Mouse (Mus musculus) cerebellum, adult 11-12 months (tissue): ENCODE measurements around the gene Zfp385b.

ENCODE experiments used
- DNase-seq: peaks from one replicate; pipeline ENCODE4 v3.0.0; 2022

The Zfp385b gene

DNA sequence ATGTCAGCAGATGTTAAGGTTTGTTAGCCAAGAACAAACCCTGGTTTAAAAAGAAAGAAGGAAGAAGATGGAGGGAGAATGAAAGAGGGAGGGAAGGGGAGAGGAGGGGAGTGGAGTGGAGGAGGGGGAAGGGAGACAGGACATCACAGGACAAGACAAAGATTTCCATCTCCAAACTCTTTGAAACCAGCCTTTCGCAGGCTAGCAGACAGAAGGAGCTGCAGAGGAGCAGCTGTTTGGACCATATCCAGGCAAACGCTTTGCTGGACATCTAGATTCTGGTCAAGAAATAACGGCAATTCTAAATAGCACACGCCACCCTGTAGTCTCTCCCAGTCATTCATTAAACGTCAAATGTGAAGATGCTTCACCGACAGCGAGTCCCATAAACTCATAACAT lies 38.0 kb downstream of the Zfp385b start:
- DNase-seq: no peak

- DNase-seq: no peak
Observed at GRCm38 (mm10) chr2:77777781-77778180, 41.7 kb downstream of the Zfp385b start.

GRCm38 (mm10) chr2:77777047-77777686 lies 42.3 kb downstream of the Zfp385b start:
- DNase-seq: no peak

GRCm38 (mm10) chr2:77775247-77775880 lies 44.1 kb downstream of the Zfp385b start:
- no peak for DNase-seq

DNA sequence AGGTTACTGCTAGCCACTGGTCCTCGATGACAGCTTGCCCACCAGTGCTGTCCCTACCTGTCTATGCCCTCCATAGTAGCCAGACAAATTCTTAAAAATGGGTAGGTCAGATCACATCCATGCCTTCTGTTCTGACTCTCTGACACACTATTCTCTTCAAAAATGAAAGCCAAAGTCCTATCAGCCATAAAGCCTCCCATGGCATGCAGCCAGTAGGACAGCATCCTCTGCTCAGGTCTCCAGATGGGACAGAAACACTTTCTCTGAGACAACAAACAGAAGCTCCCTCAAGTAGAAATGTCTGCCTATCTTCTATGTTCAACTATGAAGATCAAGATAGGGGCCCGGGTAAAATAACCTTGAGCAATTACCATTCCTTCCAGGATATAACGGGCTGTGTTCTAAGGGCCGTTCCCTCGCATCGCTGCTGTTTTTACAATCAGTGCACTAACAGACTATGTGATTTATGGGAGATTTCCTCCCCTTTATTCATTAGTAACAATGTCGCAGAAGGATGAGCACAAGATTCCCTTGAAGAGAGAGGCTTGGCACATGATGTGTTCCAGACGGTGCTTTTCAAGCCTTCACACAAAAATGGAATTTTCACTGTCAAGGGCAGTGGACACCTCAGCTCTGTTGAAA lies 49.3 kb downstream of the Zfp385b start:
- DNase-seq: peak; percentile 75

DNA sequence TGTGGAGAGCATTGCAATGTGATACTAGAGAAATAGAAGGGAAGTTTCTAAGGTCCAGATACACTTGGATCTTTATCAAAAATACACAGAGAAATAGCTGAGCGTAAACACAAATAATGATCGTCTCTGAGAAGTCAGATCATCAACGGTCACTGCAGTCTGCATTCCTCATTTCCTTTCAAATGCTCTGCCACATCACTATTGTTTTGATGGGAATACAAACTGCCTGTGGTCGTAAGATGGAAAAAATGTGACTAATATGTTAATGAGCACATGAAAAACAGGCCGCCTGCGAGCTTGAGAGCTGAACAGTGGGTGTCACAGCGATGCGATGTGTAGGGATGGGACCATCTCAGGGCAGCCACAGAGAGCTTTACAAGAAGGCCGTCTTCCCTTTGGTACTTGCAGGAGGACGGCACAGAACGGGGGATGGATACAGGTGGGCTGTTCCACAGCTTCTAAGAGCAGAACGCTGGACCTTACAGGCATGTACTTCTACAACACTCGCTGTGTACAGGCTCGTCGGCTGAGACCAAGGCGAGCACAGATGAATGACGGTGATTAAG lies 51.0 kb downstream of the Zfp385b start:
- no peak for DNase-seq

- peak; percentile 67 for DNase-seq
Observed at GRCm38 (mm10) chr2:77761967-77762366, 57.5 kb downstream of the Zfp385b start.

GRCm38 (mm10) chr2:77758403-77759071 lies 60.9 kb downstream of the Zfp385b start:
- DNase-seq: no peak

GRCm38 (mm10) chr2:77752491-77752890 lies 66.9 kb downstream of the Zfp385b start:
- no peak for DNase-seq

DNA sequence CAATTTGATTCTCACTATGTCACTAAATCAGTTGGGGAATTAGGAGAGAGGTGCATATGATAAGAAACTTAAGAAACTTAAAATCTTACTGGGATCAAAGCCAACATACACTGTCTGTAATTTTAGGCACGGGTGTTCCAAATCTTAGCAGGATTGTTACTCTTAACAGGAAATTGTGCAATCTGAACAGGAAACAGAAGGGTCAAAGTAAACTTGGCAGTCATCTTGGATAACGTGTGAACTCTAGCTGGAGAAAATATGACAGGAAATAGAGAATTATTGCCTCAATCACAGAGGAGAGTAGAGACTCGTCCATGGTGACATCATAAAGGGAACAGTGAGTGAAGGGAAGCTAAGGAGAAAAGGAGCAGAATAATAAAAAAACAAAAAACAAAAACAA lies 69.8 kb downstream of the Zfp385b start:
- no peak for DNase-seq

GRCm38 (mm10) chr2:77746417-77746816 lies 73.0 kb downstream of the Zfp385b start:
- DNase-seq: no peak

- no peak for DNase-seq
Observed at GRCm38 (mm10) chr2:77745246-77745645, 74.2 kb downstream of the Zfp385b start.

DNA sequence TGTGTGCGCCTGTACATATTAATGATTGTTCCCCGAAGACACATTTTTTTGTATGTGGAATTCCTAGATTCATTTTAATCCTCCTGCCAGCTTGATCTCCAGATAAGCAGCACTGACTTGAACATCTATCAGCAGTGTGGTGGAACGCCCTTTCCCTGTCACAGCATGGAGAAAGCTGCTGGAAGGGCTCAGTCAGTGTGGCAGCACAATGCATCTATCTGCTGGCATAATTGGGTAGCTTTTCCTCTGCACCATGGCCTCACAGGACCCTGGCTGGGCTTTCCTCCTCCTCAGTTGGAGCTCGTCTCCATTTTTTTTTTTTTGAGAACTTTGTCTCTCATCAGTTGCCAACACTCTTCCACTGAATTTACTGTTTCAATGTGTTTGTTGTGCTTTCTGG lies 77.1 kb downstream of the Zfp385b start:
- no peak for DNase-seq

GRCm38 (mm10) chr2:77730196-77730595 lies 89.2 kb downstream of the Zfp385b start:
- DNase-seq: no peak

DNA sequence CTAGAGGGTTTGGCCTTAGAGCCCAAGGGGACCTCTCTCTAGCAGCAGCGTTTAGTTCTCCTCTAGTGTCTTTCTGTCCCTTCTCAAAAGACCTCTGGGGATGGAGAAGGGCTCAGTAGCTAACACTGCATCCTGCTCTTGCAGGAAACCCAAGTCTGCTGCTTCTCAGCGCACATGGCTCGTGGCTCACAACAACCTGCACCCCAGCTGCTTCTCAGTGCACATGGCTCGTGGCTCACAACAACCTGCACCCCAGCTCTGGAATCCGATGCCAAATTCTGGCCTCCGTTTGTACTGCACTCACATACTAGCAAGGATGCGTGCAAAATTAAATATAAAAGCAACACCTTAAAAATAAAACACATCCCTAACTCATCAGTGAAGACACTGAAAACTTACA lies 92.6 kb downstream of the Zfp385b start:
- DNase-seq: no peak

DNA sequence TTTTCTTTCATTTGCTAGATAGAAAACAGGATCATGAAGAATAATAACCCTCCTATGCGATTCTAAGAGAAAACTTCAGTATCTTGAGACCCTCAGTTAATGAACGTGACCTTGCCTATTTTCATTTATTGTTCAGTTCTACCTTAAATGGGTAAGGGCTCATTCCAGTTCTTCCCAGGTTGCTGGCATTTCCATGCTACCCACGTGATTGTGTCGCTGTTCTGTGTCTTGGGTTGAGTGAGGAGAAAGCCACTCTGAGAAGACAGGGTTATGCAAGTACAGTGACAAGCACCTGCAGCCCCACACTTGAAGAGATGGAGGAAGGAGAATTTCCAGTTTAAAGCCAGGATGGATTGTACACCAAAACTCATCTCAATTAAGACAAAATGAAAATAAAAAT lies 98.6 kb downstream of the Zfp385b start:
- no peak for DNase-seq

GRCm38 (mm10) chr2:77716367-77716766 lies 103.1 kb downstream of the Zfp385b start:
- DNase-seq: no peak

DNA sequence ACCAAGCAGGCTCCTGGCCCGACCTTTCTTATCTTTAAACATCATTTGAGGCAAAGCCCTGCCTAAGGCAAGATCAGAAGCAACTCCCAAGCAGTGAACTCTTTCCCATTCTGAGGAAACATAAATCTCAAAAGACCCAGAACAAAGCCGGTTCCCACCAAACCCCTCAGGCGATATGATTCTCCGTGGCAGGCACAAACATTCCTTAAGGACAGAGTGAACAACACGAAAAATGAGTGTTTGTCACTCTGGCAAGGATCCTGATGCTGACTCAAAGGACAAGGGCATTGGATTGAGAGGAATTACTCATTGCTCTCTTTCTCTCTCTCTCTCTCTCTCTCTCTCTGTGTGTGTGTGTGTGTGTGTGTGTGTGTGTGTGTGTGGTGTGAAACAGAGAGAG lies 105.6 kb downstream of the Zfp385b start:
- DNase-seq: no peak

DNA sequence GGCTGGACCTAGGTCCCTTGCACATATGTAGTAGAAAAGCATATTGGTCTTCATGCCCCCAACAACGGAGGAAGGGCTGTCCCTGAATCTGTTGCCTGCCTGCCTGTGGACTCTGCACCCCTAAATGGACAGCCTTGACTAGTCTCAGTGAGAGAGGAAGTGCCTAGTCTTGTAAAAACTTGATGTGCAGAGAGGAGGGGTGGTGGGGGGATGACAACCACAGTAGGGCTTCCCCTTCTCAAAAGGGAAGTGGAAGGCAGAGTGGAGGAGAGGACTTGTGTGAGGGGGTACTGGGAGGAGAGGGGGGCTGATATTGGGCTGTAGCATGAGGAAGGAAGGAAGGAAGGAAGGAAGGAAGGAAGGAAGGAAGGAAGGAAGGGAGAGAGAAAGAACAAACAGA lies 107.7 kb downstream of the Zfp385b start:
- DNase-seq: no peak

DNA sequence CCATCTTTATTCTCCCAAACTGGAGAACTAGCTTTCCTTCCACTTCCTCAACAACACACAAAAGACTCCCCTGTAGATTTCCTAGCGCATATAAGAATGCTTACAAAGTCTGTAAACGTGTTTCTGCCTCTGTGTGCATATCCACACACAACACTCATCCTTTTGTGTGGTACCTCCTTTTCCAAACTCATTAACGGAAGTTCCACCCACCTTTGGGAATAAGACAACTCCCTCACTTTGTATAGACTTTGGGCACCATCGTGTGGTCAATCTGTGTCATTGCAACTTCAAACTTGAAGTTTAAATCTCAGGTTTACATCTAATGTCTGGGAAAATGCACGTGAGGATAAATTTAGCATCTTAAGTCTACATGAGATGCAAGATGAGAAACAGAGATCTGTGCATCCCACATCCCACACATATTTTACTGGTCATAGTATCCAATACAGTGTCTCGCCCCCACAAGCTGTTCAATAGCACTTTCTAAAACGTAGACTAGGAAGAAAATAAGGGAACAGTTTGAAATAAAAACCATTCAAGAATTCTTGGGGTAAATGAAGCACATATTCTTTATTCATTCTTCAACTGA lies 110.1 kb downstream of the Zfp385b start:
- DNase-seq: no peak

- DNase-seq: no peak
Observed at GRCm38 (mm10) chr2:77707138-77707537, 112.3 kb downstream of the Zfp385b start.

DNA sequence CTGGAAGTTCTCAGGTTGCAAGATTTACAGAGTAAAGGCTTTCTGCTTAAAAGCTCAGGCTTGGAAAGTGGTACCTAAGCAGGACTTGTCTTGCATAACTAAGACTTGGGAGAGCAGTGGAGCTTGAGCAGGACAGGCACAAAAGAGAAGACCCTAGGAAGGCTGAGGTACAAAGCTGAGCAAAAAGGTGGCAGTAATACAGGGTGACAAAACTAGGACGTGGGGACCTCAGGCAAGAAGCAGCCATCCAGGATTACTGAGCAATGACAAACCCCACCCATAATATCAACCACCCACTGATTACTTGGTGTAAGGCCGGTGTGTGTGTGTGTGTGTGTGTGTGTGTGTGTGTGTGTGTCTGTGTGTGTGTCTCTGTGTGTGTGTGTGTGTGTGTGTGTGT lies 114.0 kb downstream of the Zfp385b start:
- DNase-seq: no peak

DNA sequence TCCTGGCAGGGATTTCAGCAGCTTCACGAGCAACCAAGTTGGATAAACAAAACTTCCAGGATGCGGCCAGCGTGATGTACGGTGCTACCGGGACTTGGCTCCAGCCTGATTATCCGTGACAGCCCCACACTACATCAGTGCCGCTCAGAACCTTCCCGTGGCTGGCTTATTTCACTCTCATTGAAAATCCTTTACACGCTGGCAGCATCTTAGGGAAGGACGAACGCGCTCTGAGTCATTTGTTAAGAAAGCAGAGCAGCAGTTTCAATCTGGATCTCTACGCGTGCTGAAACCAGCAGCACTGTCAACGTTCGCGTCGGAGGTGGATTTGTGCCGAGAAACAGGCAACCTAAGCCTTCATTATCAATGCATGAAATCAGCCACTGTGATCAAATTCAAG lies 116.4 kb downstream of the Zfp385b start:
- DNase-seq: no peak
